Mouse (Mus musculus): ENCODE results near the gene Cmtm6. TPM values are rescaled to one million over a fixed set of nuclear protein-coding genes. Genes with fewer than 3 reads are reported as not detected.

Cmtm6 gene
- polyA plus RNA-seq, 1 experiment = 13.2 TPM

GRCm38 (mm10) chr9:114745654-114746053 lies 14.7 kb downstream of the Cmtm6 start:
- TF ChIP-seq USF1 (IDR thresholded peaks at IDR 0.05; ENCODE audit: low read depth) = no peak
- no peak for TF ChIP-seq CTCF (IDR thresholded peaks at IDR 0.05; ENCODE audit: control insufficient read depth, insufficient read depth, insufficient read length)
- TF ChIP-seq CEBPB (IDR thresholded peaks at IDR 0.05; ENCODE audit: low read depth) = no peak
- TF ChIP-seq MAX (IDR thresholded peaks at IDR 0.05) = no peak
- H3K36me3 ChIP-seq (ENCODE audit: control insufficient read depth, insufficient read depth) = no peaks in the 10 kb centered on the region
- H3K79me2 ChIP-seq (ENCODE audit: control insufficient read depth, insufficient read depth) = no peaks in the 10 kb centered on the region
- no peaks in the 10 kb centered on the region for H3K79me3 ChIP-seq (ENCODE audit: low read depth)
- no peaks in the 10 kb centered on the region for H3K27me3 ChIP-seq (ENCODE audit: control insufficient read depth, insufficient read depth, insufficient read length)
- no peak overlapping the region for H3ac ChIP-seq (ENCODE audit: control insufficient read depth, insufficient read length, low read depth)
- H3K4me3 ChIP-seq (ENCODE audit: insufficient read depth, poor library complexity, severe bottlenecking) = no peak overlapping the region

- Histone ChIP-seq H3K4me3 (ENCODE audit: insufficient read depth, poor library complexity, severe bottlenecking) (no peak overlapping the region), H3K79me3 (ENCODE audit: low read depth) (no peaks in the 10 kb centered on the region), H3ac (ENCODE audit: control insufficient read depth, insufficient read length, low read depth) (no peak overlapping the region), H3K79me2 (ENCODE audit: control insufficient read depth, insufficient read depth) (no peaks in the 10 kb centered on the region), H3K36me3 (ENCODE audit: control insufficient read depth, insufficient read depth) (no peaks in the 10 kb centered on the region), H3K27me3 (ENCODE audit: control insufficient read depth, insufficient read depth, insufficient read length) (no peaks in the 10 kb centered on the region)
- TF ChIP-seq MYOG (IDR thresholded peaks at IDR 0.05; ENCODE audit: control insufficient read depth, extremely low read depth, insufficient read length) (no peak), MAX (IDR thresholded peaks at IDR 0.05) (no peak), USF1 (IDR thresholded peaks at IDR 0.05; ENCODE audit: low read depth) (no peak), FOSL1 (IDR thresholded peaks at IDR 0.05; ENCODE audit: insufficient read depth, low read length, poor library complexity, severe bottlenecking) (no peak), CEBPB (IDR thresholded peaks at IDR 0.05; ENCODE audit: low read depth) (no peak), MYOD1 (IDR thresholded peaks at IDR 0.05; ENCODE audit: control insufficient read depth, insufficient read length, low read depth) (no peak), CTCF (IDR thresholded peaks at IDR 0.05; ENCODE audit: control insufficient read depth, insufficient read depth, insufficient read length) (no peak)
Measured at GRCm38 (mm10) chr9:114747012-114747411, 16.1 kb downstream of the Cmtm6 start.

GRCm38 (mm10) chr9:114747466-114747865 lies 16.6 kb downstream of the Cmtm6 start:
- Histone ChIP-seq H3K4me3 (ENCODE audit: insufficient read depth, poor library complexity, severe bottlenecking) (no peak overlapping the region), H3K27me3 (ENCODE audit: control insufficient read depth, insufficient read depth, insufficient read length) (no peaks in the 10 kb centered on the region), H3K36me3 (ENCODE audit: control insufficient read depth, insufficient read depth) (no peaks in the 10 kb centered on the region), H3K79me3 (ENCODE audit: low read depth) (no peaks in the 10 kb centered on the region), H3ac (ENCODE audit: control insufficient read depth, insufficient read length, low read depth) (no peak overlapping the region), H3K79me2 (ENCODE audit: control insufficient read depth, insufficient read depth) (no peaks in the 10 kb centered on the region)
- TF ChIP-seq CTCF (IDR thresholded peaks at IDR 0.05; ENCODE audit: control insufficient read depth, insufficient read depth, insufficient read length) (no peak), FOSL1 (IDR thresholded peaks at IDR 0.05; ENCODE audit: insufficient read depth, low read length, poor library complexity, severe bottlenecking) (no peak), USF1 (IDR thresholded peaks at IDR 0.05; ENCODE audit: low read depth) (no peak), MAX (IDR thresholded peaks at IDR 0.05) (no peak), MYOG (IDR thresholded peaks at IDR 0.05; ENCODE audit: control insufficient read depth, extremely low read depth, insufficient read length) (no peak), CEBPB (IDR thresholded peaks at IDR 0.05; ENCODE audit: low read depth) (no peak), MYOD1 (IDR thresholded peaks at IDR 0.05; ENCODE audit: control insufficient read depth, insufficient read length, low read depth) (no peak)

GRCm38 (mm10) chr9:114751582-114751981 lies 20.7 kb downstream of the Cmtm6 start:
- H3K79me2 ChIP-seq (ENCODE audit: control insufficient read depth, insufficient read depth) = no peaks in the 10 kb centered on the region
- H3ac ChIP-seq (ENCODE audit: control insufficient read depth, insufficient read length, low read depth) = no peak overlapping the region
- TF ChIP-seq CEBPB (IDR thresholded peaks at IDR 0.05; ENCODE audit: low read depth) = no peak
- no peak for TF ChIP-seq FOSL1 (IDR thresholded peaks at IDR 0.05; ENCODE audit: insufficient read depth, low read length, poor library complexity, severe bottlenecking)
- no peak for TF ChIP-seq USF1 (IDR thresholded peaks at IDR 0.05; ENCODE audit: low read depth)
- no peak for TF ChIP-seq MYOG (IDR thresholded peaks at IDR 0.05; ENCODE audit: control insufficient read depth, extremely low read depth, insufficient read length)
- no peak for TF ChIP-seq MYOD1 (IDR thresholded peaks at IDR 0.05; ENCODE audit: control insufficient read depth, insufficient read length, low read depth)
- no peak for TF ChIP-seq MAX (IDR thresholded peaks at IDR 0.05)
- no peak for TF ChIP-seq CTCF (IDR thresholded peaks at IDR 0.05; ENCODE audit: control insufficient read depth, insufficient read depth, insufficient read length)
- H3K79me3 ChIP-seq (ENCODE audit: low read depth) = no peaks in the 10 kb centered on the region
- no peak overlapping the region for H3K4me3 ChIP-seq (ENCODE audit: insufficient read depth, poor library complexity, severe bottlenecking)
- H3K27me3 ChIP-seq (ENCODE audit: control insufficient read depth, insufficient read depth, insufficient read length) = no peaks in the 10 kb centered on the region
- no peaks in the 10 kb centered on the region for H3K36me3 ChIP-seq (ENCODE audit: control insufficient read depth, insufficient read depth)

- TF ChIP-seq MYOG (IDR thresholded peaks at IDR 0.05; ENCODE audit: control insufficient read depth, extremely low read depth, insufficient read length) = no peak
- no peak for TF ChIP-seq USF1 (IDR thresholded peaks at IDR 0.05; ENCODE audit: low read depth)
- TF ChIP-seq FOSL1 (IDR thresholded peaks at IDR 0.05; ENCODE audit: insufficient read depth, low read length, poor library complexity, severe bottlenecking) = no peak
- no peak for TF ChIP-seq MYOD1 (IDR thresholded peaks at IDR 0.05; ENCODE audit: control insufficient read depth, insufficient read length, low read depth)
- no peak for TF ChIP-seq CTCF (IDR thresholded peaks at IDR 0.05; ENCODE audit: control insufficient read depth, insufficient read depth, insufficient read length)
- TF ChIP-seq CEBPB (IDR thresholded peaks at IDR 0.05; ENCODE audit: low read depth) = no peak
- no peak for TF ChIP-seq MAX (IDR thresholded peaks at IDR 0.05)
- no peaks in the 10 kb centered on the region for H3K79me2 ChIP-seq (ENCODE audit: control insufficient read depth, insufficient read depth)
- H3K36me3 ChIP-seq (ENCODE audit: control insufficient read depth, insufficient read depth) = peaks cover 3% of the 10 kb centered on the region
- H3K79me3 ChIP-seq (ENCODE audit: low read depth) = no peaks in the 10 kb centered on the region
- H3K27me3 ChIP-seq (ENCODE audit: control insufficient read depth, insufficient read depth, insufficient read length) = no peaks in the 10 kb centered on the region
- no peak overlapping the region for H3K4me3 ChIP-seq (ENCODE audit: insufficient read depth, poor library complexity, severe bottlenecking)
- no peak overlapping the region for H3ac ChIP-seq (ENCODE audit: control insufficient read depth, insufficient read length, low read depth)
Measured at GRCm38 (mm10) chr9:114752311-114752710, 21.4 kb downstream of the Cmtm6 start.

GRCm38 (mm10) chr9:114752863-114753484 lies 22.1 kb downstream of the Cmtm6 start:
- Histone ChIP-seq H3K79me2 (ENCODE audit: control insufficient read depth, insufficient read depth) (no peaks in the 10 kb centered on the region), H3K4me3 (ENCODE audit: insufficient read depth, poor library complexity, severe bottlenecking) (peak overlapping the region; percentile 25), H3ac (ENCODE audit: control insufficient read depth, insufficient read length, low read depth) (peak overlapping the region; percentile 60), H3K27me3 (ENCODE audit: control insufficient read depth, insufficient read depth, insufficient read length) (no peaks in the 10 kb centered on the region), H3K79me3 (ENCODE audit: low read depth) (no peaks in the 10 kb centered on the region), H3K36me3 (ENCODE audit: control insufficient read depth, insufficient read depth) (peaks cover 3% of the 10 kb centered on the region)
- TF ChIP-seq CEBPB (IDR thresholded peaks at IDR 0.05; ENCODE audit: low read depth) (no peak), MYOG (IDR thresholded peaks at IDR 0.05; ENCODE audit: control insufficient read depth, extremely low read depth, insufficient read length) (no peak), MAX (IDR thresholded peaks at IDR 0.05) (peak; percentile 82), MYOD1 (IDR thresholded peaks at IDR 0.05; ENCODE audit: control insufficient read depth, insufficient read length, low read depth) (peak; percentile 44), CTCF (IDR thresholded peaks at IDR 0.05; ENCODE audit: control insufficient read depth, insufficient read depth, insufficient read length) (peak; percentile 98), USF1 (IDR thresholded peaks at IDR 0.05; ENCODE audit: low read depth) (no peak), FOSL1 (IDR thresholded peaks at IDR 0.05; ENCODE audit: insufficient read depth, low read length, poor library complexity, severe bottlenecking) (no peak)

All from C2C12 (cell line).